Mouse (Mus musculus) right cerebral cortex, postnatal 25 days (tissue): Measurements from ENCODE around the gene Eif2b1.

Experiments
- DNase-seq: peaks from one replicate; pipeline ENCODE4 v3.0.0; 2022

Eif2b1 gene

DNA sequence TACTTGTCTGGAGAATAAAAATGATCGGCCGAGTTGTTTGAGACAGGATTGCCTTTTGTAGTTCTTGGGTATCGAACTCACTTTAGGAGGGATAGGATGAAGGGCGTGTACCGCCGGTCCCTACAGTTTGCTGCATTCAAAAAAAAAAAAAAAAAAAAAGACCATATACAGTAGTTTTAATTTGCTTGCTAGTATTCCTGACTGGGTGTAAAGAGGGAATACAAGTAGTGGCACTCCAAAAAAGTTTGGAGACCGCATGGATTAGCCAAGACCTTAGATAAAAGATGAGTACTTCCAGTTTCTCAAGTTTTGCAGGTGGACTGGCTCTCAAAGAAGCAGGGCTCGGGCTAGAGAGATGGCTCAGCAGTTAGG lies 37.3 kb downstream of the Eif2b1 start:
- no peak for DNase-seq

DNA sequence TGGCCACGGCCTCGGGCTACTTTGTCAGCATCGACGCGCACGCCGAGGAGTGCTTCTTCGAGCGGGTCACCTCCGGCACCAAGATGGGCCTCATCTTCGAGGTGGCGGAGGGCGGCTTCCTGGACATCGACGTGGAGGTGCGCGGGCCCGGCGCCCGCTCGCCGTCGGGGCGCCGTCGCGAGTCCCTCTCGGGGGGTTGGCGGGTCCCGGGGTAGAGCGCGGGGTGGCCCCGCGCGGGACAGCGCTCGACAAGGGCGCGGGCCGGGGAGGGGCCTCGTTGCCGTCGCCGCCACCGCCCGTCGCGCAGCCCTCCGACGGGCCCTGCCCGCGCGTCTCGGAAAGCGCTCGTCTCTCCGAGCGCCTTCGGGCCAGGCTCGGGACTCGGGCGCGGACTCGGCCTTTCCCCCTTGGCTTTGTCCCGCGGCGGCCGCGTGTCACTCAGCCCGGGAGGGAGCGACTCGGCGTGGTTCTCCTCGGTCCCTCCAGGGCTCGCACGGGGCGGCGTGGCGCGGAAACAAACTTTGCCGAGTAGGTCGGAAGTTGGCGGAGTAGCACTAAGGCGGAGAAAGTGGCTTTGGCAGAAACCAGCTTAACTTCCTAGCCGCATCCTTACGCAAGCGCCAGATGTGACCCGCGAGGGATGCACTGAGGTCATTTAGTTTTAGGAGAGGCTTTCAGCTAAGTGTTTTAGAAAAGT lies 37.9 kb downstream of the Eif2b1 start:
- peak; percentile 54 for DNase-seq

DNA sequence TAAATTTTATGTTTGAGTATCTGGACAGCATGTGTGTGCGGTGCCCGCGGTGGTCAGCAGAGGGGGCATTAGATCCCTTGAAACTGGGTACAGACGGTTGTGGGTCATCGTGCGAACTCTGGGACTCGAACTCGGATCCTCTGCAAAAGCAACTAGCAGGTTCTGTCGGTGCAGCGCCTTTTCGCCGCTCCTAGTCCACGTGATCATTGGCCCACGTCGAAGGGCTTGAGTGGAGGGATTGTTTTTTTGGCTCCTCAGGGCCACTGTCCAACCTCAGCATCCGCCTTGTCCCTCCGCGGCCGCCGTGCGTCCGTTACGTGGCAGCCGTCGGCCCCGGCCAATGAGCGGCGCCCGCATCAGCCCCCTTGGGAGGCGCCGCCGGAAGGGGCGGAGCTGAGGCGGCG lies 38.5 kb downstream of the Eif2b1 start, which contains the start of gene Tmed2:
TSS of gene Tmed2 (plus strand) at position 313 of the 404 bp plus-strand sequence.
- DNase-seq: peak; percentile 98

DNA sequence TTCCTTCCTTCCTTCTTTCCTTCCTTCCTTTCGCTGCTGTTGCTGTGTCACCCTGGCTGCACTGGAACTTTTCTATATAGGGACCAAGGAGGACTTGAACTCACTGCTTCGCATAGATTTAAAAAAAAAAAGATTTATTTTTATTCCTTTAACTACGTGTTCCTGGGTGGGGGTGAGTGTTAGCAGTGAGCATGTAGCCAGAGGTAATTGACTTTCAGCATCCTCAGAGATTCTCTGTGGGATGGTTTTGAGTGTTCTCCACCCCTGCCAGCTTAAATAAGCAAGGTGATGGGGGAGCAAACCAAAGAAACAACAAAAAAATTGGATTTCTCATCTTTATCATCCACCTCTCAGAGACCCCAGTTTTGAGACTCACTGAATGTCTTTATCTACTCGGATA lies 39.0 kb downstream of the Eif2b1 start:
- no peak for DNase-seq

DNA sequence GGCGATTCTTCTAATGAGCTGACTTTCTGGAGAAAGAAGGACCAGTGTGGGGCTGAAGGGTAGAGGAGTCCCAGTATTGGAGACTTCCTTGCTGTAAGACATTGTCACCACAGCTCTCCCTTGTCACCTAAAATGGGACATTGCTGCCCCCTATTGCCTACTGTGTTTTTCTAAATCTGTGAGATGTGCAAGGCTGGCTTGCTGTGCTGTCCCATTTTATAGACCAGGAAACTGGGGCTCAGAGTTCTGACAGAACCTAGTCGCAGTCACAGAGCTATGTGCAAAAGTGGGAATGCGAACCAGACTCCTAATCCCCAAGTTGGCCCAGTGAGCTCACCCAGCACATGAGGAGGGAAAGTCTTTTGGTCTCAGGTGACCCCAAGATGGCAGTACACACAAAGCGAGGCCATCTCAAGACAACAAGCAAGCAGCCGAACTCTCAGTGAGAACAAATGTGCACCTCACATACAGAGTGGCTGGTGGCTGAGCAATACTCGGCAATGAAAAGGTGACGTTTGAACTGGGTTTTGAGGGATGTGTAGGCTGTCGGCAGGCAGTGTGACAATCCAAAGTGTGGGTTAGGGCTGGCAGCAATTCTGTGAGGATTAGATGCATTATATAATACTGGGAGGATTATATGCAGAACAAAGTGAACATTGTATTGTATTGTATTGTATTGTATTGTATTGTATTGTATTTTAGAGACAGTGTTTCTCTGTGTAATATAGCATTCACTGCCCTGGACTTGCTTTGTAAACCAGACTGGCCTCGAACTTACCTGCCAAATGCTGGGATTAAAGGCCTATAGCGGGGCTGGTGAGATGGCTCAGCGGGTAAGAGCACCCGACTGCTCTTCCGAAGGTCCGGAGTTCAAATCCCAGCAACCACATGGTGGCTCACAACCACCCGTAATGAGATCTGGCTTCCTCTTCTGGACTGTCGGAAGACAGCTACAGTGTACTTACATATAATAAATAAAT lies 39.8 kb downstream of the Eif2b1 start:
- peak; percentile 51 for DNase-seq

DNA sequence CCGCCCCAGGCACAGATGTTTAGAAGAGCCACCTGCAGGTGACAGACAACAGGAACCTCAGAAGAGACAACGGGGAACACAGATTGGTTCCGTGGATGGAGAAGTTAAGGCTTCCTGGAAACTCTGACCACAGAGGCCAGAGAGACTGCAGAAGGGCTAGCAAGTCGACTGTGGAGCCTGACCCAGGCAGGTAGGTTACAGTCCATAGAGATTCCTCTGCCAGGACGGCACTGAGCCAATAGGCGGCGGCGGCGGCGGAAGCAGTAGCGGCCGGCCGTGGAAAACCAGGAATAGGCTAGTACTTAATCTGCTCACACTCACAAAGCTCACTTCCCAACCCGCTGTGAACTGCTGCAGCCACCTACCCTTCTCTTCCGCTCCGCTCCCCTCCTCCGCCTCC lies 42.2 kb downstream of the Eif2b1 start:
- no peak for DNase-seq

DNA sequence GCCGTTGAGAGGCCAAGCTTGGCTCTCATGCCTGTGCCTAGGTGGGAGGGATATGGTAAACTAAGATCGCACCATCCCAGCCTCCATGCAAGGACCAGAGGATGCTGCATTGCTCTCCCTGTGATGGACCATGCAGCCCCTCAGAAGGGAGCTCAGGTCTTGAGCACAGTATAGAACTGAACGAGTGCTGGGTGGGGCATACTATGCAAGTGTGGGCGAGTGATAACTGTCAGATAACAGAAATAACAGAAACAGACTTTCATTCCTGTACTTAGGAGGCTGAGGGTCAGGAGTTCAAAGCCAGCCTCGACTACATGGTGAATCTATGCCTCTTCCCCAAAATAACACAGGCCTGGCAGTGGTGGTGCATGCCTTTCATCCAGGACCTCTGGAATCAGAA lies 43.9 kb downstream of the Eif2b1 start:
- no peak for DNase-seq

DNA sequence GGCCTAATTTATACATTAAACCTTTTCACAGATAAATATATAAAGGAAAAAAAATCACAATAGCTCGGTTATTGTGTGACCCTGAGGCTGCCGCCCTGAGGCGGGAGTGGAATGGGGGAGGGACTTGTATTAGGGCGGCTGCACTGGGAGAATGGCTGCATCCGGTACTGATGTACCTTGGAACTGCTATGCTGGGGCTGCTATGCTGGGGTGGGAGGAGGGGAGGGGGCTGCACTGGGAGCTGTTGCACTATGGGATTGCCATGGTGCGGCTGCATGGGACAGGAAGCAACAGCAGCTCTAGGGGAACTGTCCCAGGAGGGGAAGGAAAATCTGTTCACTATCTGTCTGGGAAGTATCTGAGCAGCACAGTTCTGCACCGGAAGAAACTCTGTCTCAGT lies 46.5 kb downstream of the Eif2b1 start:
- no peak for DNase-seq

DNA sequence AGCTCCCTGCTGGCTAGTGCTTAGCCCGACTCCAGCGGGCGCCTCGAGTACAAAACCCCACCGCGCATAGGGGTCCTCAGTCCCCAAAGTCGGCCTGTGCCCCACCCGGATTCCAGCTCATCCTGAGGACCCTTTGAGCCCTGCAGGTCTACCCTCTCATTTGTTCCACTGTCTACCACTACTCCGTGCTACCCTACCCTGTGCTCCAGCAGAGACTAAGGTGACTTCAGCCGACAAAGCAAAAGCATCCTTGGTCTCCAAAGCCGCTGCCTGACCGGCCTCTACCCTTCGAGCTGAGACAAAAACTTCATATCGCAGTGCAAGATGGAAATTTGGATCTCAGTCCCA lies 47.4 kb downstream of the Eif2b1 start:
- DNase-seq: no peak

DNA sequence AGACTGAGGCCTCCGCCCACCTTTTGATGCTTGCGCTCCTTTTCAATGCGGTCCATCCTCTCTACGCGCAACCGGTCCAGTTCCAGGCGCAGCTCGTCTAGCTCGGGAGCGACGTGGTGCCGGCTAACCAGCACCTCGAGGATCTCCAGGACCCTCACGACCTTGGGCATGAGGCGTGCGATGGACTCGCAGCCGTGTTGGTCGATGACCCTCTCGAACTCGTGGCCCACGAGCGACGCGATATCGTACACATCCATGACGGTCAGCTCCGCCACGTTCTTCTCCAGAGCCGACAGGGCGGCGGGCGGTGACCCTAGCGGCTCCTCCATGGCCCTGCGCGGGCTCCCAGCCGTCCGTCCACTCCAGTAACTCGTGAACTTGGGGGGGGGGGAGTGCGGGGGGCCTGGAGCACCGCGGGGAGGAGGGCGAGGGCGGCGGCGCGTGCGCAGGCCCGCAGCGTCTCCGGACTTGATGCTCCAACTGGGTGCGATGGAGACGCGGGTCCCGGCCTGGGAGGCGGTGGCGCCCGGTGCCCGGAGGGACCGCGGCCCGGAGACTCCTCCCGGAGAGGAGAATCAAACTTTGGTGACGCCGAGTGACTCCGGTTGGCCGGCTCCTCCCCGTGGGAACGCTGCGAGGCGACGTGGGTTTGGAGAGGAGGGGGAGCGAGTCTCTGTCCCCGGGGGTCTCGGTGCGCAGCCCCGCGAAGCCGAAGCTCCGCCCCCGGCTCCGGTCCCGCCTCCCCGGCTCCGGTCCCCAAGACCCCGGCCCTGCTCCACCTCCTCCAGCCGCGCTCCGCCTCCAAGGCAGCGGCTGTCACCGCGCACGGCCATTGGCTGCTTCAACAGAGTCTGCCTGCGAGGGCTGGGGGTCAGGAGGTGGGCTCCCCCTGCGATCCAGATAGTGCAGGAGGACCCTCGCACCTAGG lies 48.0 kb downstream of the Eif2b1 start, which contains the start of gene Rilpl1:
TSS of gene Rilpl1 (minus strand) at position 737 of the 928 bp plus-strand sequence.
- DNase-seq: peak; percentile 84

DNA sequence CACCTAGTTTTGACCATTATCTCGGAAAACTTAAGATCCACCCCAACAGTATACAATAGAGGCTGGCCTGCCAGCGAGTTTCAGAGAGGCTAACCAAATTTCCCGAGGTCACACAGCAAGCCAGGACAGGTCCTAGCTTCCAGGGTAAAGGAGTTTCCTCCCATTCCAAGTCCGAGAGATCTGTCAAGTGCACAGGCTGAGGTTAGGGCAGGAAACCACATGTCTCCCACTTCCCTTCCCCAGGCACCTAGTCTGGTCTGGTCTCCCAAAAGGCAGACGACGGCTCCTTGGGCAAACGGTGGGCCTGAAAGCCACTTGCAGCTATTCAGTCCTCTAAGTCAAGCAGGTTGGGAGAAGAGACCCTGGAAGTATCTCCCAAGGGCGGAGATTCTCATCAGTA lies 49.2 kb downstream of the Eif2b1 start:
- no peak for DNase-seq

DNA sequence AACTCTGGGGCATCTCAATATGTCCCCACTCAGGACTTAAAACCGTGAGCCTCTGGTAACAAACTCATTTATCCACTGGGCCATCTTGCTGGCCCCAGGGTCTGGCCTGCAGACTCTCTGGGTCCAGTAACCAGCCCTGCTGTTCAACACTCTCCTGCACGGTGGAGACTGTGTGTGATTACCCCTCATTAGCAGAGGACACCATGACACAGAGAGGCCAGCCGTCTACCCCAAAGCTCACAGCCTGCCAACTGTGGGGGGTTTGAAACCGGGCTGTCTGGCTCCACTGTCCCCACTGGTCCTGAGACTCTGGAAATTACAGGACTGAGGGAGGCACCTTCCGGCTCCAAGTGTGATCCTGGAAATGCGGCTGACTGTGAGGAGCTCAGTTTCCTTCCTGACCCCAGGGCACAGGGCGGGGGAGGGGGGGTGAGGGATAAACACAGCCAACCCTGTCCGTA lies 49.7 kb downstream of the Eif2b1 start:
- no peak for DNase-seq

DNA sequence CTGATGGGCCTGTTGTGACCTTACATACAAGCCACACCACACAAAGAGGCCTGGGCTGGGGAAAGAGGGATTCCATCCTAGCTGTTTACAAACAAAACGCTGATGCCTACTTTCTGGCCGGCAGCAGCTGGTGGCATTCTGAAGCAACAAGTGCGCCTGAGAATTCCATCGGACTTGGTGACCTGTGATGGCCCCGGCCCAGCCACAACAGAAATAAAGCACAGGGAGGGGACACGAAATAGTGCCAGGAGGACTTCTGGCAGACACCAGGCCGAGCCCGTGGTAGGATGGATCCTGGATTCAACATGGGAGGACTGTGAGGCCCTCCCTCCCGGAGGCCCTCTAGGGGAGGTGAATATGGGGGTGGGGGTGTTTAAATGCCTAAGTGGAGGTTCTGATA lies 50.1 kb downstream of the Eif2b1 start:
- no peak for DNase-seq

DNA sequence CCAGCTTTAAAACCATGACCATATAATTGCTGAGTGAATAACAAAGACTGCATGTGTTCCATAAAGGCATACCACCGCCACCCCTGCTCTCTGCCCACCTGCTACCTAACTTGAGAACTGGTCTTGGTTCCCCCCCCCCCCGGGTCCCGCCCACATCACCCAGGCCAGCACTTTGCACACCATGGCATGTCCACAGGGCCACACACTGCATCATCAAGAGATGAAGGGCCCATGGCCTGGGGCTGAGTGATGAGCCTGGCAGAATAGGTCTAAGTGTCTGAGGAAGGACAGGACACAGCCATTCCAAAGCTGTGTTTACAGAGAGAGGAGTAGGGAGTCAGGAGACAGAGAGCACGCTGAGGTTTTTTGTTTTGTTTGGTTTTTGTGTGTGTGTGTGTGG lies 50.6 kb downstream of the Eif2b1 start:
- DNase-seq: no peak

DNA sequence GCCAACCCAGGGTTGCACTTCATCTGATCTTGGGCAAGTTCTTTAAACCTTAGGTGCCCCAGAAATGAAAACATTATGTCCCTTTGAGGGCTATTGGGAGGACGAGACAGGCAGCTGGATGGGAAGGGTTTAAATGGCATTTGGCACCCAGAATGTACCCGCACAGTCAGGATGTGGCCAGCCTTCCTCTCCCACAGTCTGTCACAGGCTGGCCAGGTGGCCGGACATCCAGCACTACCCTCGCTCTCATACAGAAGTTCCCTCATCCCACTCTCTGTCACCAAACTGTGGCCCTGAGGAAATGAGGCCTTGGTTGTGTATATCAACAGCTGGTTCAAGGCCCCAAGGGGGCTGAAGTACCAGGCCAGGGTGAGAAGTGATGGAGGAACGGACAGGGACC lies 54.0 kb downstream of the Eif2b1 start:
- DNase-seq: peak; percentile 3

DNA sequence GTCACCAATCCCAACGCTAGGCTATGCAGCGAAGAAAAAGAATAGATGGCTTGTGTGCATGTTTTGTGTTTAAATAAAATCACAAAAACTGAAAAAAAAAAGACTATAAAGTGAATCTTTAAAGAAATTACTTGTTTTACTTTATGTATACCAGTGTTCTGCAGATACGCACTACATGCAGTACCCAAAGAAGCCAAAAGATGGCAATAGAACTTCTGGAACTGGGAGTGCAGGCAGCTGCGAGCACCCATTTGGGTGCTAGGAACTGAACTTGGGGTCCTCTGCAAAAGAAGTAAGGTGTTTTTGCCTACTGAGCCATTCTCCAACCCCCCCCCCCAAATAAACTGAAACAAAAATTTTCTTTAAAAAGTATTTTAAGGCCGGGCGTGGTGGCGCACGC lies 55.9 kb downstream of the Eif2b1 start:
- DNase-seq: no peak

DNA sequence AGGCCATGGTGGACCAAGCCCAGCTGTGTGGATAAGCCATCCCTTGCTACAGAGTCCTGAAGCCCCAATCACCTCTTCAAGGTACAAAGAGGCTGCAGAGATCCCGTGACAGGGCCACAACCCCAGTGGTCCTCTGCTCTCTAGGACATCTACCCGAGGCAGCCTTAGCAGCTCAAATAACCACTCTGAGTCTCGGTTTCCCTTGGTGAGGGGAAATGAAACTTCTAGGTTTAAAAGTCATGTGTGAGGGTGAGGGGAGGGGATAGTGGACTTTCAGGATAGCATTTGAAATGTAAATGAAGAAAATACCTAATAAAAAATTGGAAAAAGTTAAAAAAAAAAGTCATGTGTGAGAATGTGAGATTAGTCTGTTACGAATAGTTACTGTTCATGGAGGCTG lies 57.3 kb downstream of the Eif2b1 start:
- DNase-seq: no peak
